Mouse (Mus musculus) CH12.LX (cell line): ENCODE measurements around the gene Pla2g16. TPM values are rescaled to one million over a fixed set of nuclear protein-coding genes. Genes with fewer than 3 reads are reported as not detected.

ENCODE experiments used
- DNase-seq: peaks from one replicate; pipeline ENCODE4 v3.0.0-alpha.2; 2013; ENCODE audit errors: extremely low read depth
- H3K27ac ChIP-seq: 2 replicates; pipeline ENCODE4 v1.5.1; 2012; ENCODE audit warnings: low read depth, mild to moderate bottlenecking, control low read depth, moderate library complexity; ENCODE audit not compliant: insufficient read depth
- H3K27me3 ChIP-seq: replicated peaks from 2 replicates; pipeline ENCODE3; 2012; ENCODE audit warnings: inconsistent platforms
- H3K36me3 ChIP-seq, 2 experiments: replicated peaks in 1 of 2; 2 replicates each; pipeline versions ENCODE3 to v1.6.1; 2012; ENCODE audit warnings: inconsistent platforms in 1 of 2, low read length in 1 of 2, mild to moderate bottlenecking in 1 of 2, mixed read lengths in 1 of 2, moderate library complexity in 1 of 2; ENCODE audit not compliant: control insufficient read depth in 1 of 2, insufficient read depth in 1 of 2
- H3K4me1 ChIP-seq, 2 experiments: 2 replicates each; pipeline ENCODE4 v1.6.1; 2012; ENCODE audit warnings: inconsistent platforms in 1 of 2, moderate library complexity in 1 of 2; ENCODE audit not compliant: insufficient read depth in 2 of 2, control insufficient read depth in 1 of 2
- H3K4me2 ChIP-seq: 2 replicates; pipeline ENCODE4 v1.6.1; 2012; ENCODE audit warnings: low read depth, mild to moderate bottlenecking, control low read depth; ENCODE audit not compliant: poor library complexity, insufficient read depth, severe bottlenecking
- H3K4me3 ChIP-seq, 3 experiments: fragments of 150-350 bp in 1 of 3; sonication (generic) in 1 of 3; replicated peaks in 1 of 3; 2 replicates each; pipeline versions ENCODE3 to v1.5.1; 2011 to 2012; ENCODE audit warnings: low read depth in 2 of 3, low read length in 2 of 3, mild to moderate bottlenecking in 2 of 3, moderate library complexity in 2 of 3, control low read depth in 1 of 3, improper control_type of control experiment in 1 of 3, inconsistent platforms in 1 of 3, mixed read lengths in 1 of 3; ENCODE audit not compliant: poor library complexity in 1 of 3
- H3K79me2 ChIP-seq: replicated peaks from 2 replicates; pipeline ENCODE4 v1.6.1; 2012; ENCODE audit warnings: mild to moderate bottlenecking, moderate library complexity; ENCODE audit not compliant: control insufficient read depth, poor library complexity, insufficient read depth, severe bottlenecking; ENCODE audit errors: extremely low read depth
- H3K9ac ChIP-seq: 2 replicates; pipeline ENCODE4 v1.6.1; 2012; ENCODE audit warnings: low read depth, mild to moderate bottlenecking, control low read depth, moderate library complexity; ENCODE audit not compliant: insufficient read depth
- H3K9me3 ChIP-seq: replicated peaks from 2 replicates; pipeline ENCODE3; 2012; ENCODE audit warnings: low read length, inconsistent platforms, mixed read lengths
- BHLHE40 ChIP-seq: IDR thresholded peaks from 2 replicates; pipeline ENCODE4 v1.6.1; 2011; ENCODE audit warnings: mild to moderate bottlenecking, low read depth, low read length, improper control_type of control experiment
- CHD1 ChIP-seq: IDR thresholded peaks from 2 replicates; pipeline ENCODE4 v1.6.1; 2012; ENCODE audit warnings: low read depth, low read length, improper control_type of control experiment, inconsistent platforms
- CHD2 ChIP-seq: IDR thresholded peaks from 2 replicates; pipeline ENCODE4 v1.6.1; 2011; ENCODE audit warnings: low read length, improper control_type of control experiment
- CTCF ChIP-seq, 2 experiments: IDR thresholded peaks in 1 of 2; conservative IDR thresholded peaks in 1 of 2; 2 replicates each; pipeline ENCODE4 v1.5.1; 2011 to 2012; ENCODE audit warnings: low read depth in 2 of 2, low read length in 2 of 2, improper control_type of control experiment in 1 of 2, inconsistent platforms in 1 of 2, mild to moderate bottlenecking in 1 of 2, moderate library complexity in 1 of 2
- ELF1 ChIP-seq: IDR thresholded peaks from 2 replicates; pipeline ENCODE4 v1.6.1; 2014; ENCODE audit warnings: low read depth, mild to moderate bottlenecking, inconsistent platforms, low read length, improper control_type of control experiment
- EP300 ChIP-seq: IDR thresholded peaks from 2 replicates; pipeline ENCODE4 v1.6.1; 2011; ENCODE audit warnings: low read length, improper control_type of control experiment
- GABPA ChIP-seq: IDR thresholded peaks from 2 replicates; pipeline ENCODE4 v1.6.1; 2012; ENCODE audit warnings: low read depth, low read length, improper control_type of control experiment, inconsistent platforms; ENCODE audit not compliant: insufficient replicate concordance
- IRF4 ChIP-seq: IDR thresholded peaks from 2 replicates; pipeline ENCODE4 v1.6.1; 2014; ENCODE audit warnings: low read depth, mild to moderate bottlenecking, inconsistent platforms, low read length, improper control_type of control experiment
- JUN ChIP-seq: IDR thresholded peaks from 2 replicates; pipeline ENCODE4 v1.6.1; 2011; ENCODE audit warnings: low read depth, mild to moderate bottlenecking, low read length, improper control_type of control experiment, moderate library complexity; ENCODE audit not compliant: insufficient read depth
- JUND ChIP-seq: conservative IDR thresholded peaks from 2 replicates; pipeline ENCODE4 v1.6.1; 2011; ENCODE audit warnings: low read depth, low read length, improper control_type of control experiment
- KAT2A ChIP-seq: IDR thresholded peaks from 2 replicates; pipeline ENCODE4 v1.6.1; 2012; ENCODE audit warnings: low read length, improper control_type of control experiment, inconsistent platforms; ENCODE audit not compliant: insufficient replicate concordance
- MAX ChIP-seq: IDR thresholded peaks from 2 replicates; pipeline ENCODE4 v1.6.1; 2011; ENCODE audit warnings: low read length, improper control_type of control experiment
- MAZ ChIP-seq: IDR thresholded peaks from 2 replicates; pipeline ENCODE4 v1.6.1; 2012; ENCODE audit warnings: low read depth, mild to moderate bottlenecking, inconsistent platforms, low read length, improper control_type of control experiment, moderate library complexity
- MEF2A ChIP-seq: IDR thresholded peaks from 2 replicates; pipeline ENCODE4 v1.6.1; 2014; ENCODE audit warnings: low read depth, mild to moderate bottlenecking, inconsistent platforms, low read length, improper control_type of control experiment, borderline replicate concordance
- MXI1 ChIP-seq: IDR thresholded peaks from 2 replicates; pipeline ENCODE4 v1.6.1; 2011; ENCODE audit warnings: mild to moderate bottlenecking, low read depth, low read length, improper control_type of control experiment
- MYC ChIP-seq: IDR thresholded peaks from 2 replicates; pipeline ENCODE4 v1.6.1; 2011; ENCODE audit warnings: low read depth, mild to moderate bottlenecking, improper control_type of control experiment, low read length
- POLR2A ChIP-seq: IDR thresholded peaks from 2 replicates; pipeline ENCODE4 v1.6.1; 2011; ENCODE audit warnings: low read depth, mild to moderate bottlenecking, improper control_type of control experiment, low read length
- RAD21 ChIP-seq: IDR thresholded peaks from 2 replicates; pipeline ENCODE4 v1.6.1; 2011; ENCODE audit warnings: low read depth, mild to moderate bottlenecking, low read length, improper control_type of control experiment, moderate library complexity
- SIN3A ChIP-seq: IDR thresholded peaks from 2 replicates; pipeline ENCODE4 v1.6.1; 2012; ENCODE audit warnings: low read length, improper control_type of control experiment, inconsistent platforms
- TBP ChIP-seq: conservative IDR thresholded peaks from 2 replicates; pipeline ENCODE4 v1.6.1; 2011; ENCODE audit warnings: low read depth, low read length, improper control_type of control experiment
- UBTF ChIP-seq: IDR thresholded peaks from 2 replicates; pipeline ENCODE4 v1.6.1; 2012; ENCODE audit warnings: low read depth, mild to moderate bottlenecking, inconsistent platforms, low read length, improper control_type of control experiment, moderate library complexity
- USF2 ChIP-seq: conservative IDR thresholded peaks from 2 replicates; pipeline ENCODE4 v1.6.1; 2011; ENCODE audit warnings: low read depth, low read length, improper control_type of control experiment
- ZC3H11A ChIP-seq: IDR thresholded peaks from 2 replicates; pipeline ENCODE4 v1.6.1; 2012; ENCODE audit warnings: low read depth, mild to moderate bottlenecking, inconsistent platforms, low read length, improper control_type of control experiment
- ZMIZ1 ChIP-seq: IDR thresholded peaks from 2 replicates; pipeline ENCODE4 v1.6.1; 2012; ENCODE audit warnings: low read depth, mild to moderate bottlenecking, inconsistent platforms, low read length, improper control_type of control experiment
- ZNF384 ChIP-seq: IDR thresholded peaks from 2 replicates; pipeline ENCODE4 v1.6.1; 2012; ENCODE audit warnings: low read depth, low read length, improper control_type of control experiment, inconsistent platforms
- dilution Hi-C: fragments of 300-500 bp; cut with MboI; formaldehyde crosslinking; loops from 2 replicates; pipeline ENCODE4 v1.14.3; 2020; ENCODE audit warnings: low sequenced_read_pairs; ENCODE audit not compliant: extremely low pct_unique_long_range_greater_than_20kb, extremely low pct_ligation_motif_present
- in situ Hi-C: fragments of 300-500 bp; cut with MboI; formaldehyde crosslinking; loops from 3 replicates; pipeline ENCODE4 v1.14.3; 2019; ENCODE audit warnings: low sequenced_read_pairs, low pct_ligation_motif_present, low pct_unique_long_range_greater_than_20kb, mixed read lengths
- polyA plus RNA-seq: library from polyadenylated mRNA; unstranded; fragments of >175 nt; gene quantifications from 2 replicates; pipeline ENCODE4 v1.2.1, GENCODE M21; 2012; ENCODE audit warnings: low read depth; ENCODE audit not compliant: insufficient read length
- total RNA-seq, 2 experiments: library from RNA; depleted of rRNA; stranded (reverse); fragments of 300-350 nt in 1 of 2; fragments of >200 nt in 1 of 2; gene quantifications; 2 replicates each; pipeline ENCODE4 v1.2.3; 2012 to 2014

Gene Pla2g16
- total and polyA plus RNA-seq, 3 experiments: 15.4 to 28.2 (median 19.5) TPM

GRCm38 (mm10) chr19:7583599-7583998 is 26.3 kb downstream of the Pla2g16 start:
- H3K4me2 ChIP-seq: no peak overlapping the region
- no peaks in the 10 kb centered on the region for H3K79me2 ChIP-seq
- TF ChIP-seq MYC (no peak), BHLHE40 (no peak), ZMIZ1 (no peak), POLR2A (no peak), TBP (no peak), MEF2A (no peak), CHD2 (no peak), JUND (no peak), IRF4 (no peak), CHD1 (no peak), CTCF (conservative IDR thresholded peaks at IDR 0.05 in 1 of 2, IDR thresholded peaks at IDR 0.05 in 1 of 2; ENCODE audit: low read depth in 2 of 2, low read length in 2 of 2) (no peak), ZC3H11A (no peak), ELF1 (no peak), GABPA (no peak), SIN3A (no peak), USF2 (no peak), UBTF (no peak), MXI1 (no peak), MAX (no peak)
- H3K9me3 ChIP-seq: peaks cover 4% of the 10 kb centered on the region
- peaks cover 2 to 16% of the 10 kb centered on the region in 2 experiments; a peak in 3 of 4 replicates for H3K4me1 ChIP-seq
- dilution Hi-C loops: no loop called here
- in situ Hi-C loops: no loop called here
- H3K36me3 ChIP-seq: peaks cover 36 to 61% of the 10 kb centered on the region in 2 experiments
- H3K4me3 ChIP-seq: no peak overlapping the region
- H3K27ac ChIP-seq: no peak overlapping the region
- H3K9ac ChIP-seq: no peak overlapping the region
- H3K27me3 ChIP-seq: no peaks in the 10 kb centered on the region
- no peak for DNase-seq

DNA sequence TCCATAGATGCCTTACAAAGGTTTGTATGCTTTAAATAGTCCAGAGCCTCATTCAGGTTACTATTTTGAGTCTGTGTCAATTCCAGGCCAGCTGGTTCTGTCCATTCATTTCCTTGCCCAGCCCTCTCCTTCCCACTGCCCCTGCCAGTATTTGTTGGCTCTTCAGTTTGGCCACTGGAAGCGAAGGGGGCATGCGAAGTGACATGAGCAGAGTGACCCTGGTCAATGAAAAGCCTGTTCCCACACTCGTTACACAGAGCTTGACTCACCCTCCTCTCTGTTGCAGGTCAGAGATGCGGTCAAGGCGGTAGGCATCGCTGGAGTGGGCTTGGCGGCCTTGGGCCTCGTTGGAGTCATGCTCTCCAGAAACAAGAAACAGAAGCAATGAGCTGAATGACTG is 28.0 kb downstream of the Pla2g16 start:
- no peak overlapping the region for H3K4me2 ChIP-seq
- H3K27ac ChIP-seq: no peak overlapping the region
- no peaks in the 10 kb centered on the region for H3K79me2 ChIP-seq
- TF ChIP-seq RAD21: no peak
- TF ChIP-seq JUN: no peak
- TF ChIP-seq MAZ: no peak
- no peak for TF ChIP-seq ZMIZ1
- no peak for TF ChIP-seq EP300
- no peak for TF ChIP-seq ZNF384
- TF ChIP-seq USF2: no peak
- TF ChIP-seq TBP: no peak
- no peak for TF ChIP-seq JUND
- no peak for TF ChIP-seq BHLHE40
- TF ChIP-seq ELF1: no peak
- TF ChIP-seq KAT2A: no peak
- in situ Hi-C loops: no loop called here
- no peaks in the 10 kb centered on the region for H3K27me3 ChIP-seq
- H3K36me3 ChIP-seq: peaks cover 23 to 46% of the 10 kb centered on the region in 2 experiments
- peaks cover 4% of the 10 kb centered on the region for H3K9me3 ChIP-seq
- no peak overlapping the region for H3K4me3 ChIP-seq
- peaks cover 2 to 16% of the 10 kb centered on the region in 2 experiments; a peak in 3 of 4 replicates for H3K4me1 ChIP-seq
- dilution Hi-C loops: no loop called here
- DNase-seq: no peak
- H3K9ac ChIP-seq: no peak overlapping the region
